Mouse (Mus musculus) neural tube, embryonic 11.5 days (tissue): ENCODE data around the gene Arhgef10l. TPM values are rescaled to one million over a fixed set of nuclear protein-coding genes. Genes with fewer than 3 reads are reported as not detected.
A peak's percentile ranks its signal among the peaks of the same experiment; 100 is the strongest.

Experiments
- ATAC-seq: fragments of 200-750 bp; cut with Nextera tagmentation; 2 replicates; pipeline ENCODE4 v1.8.0; 2017; ENCODE audit warnings: moderate number of reproducible peaks, mild to moderate bottlenecking, moderate TSS enrichment, moderate library complexity; ENCODE audit not compliant: insufficient read depth, low FRiP score, low TSS enrichment
- DNase-seq: peaks from one replicate; pipeline ENCODE4 v3.0.0-alpha.2; 2015; ENCODE audit warnings: low spot score
- H3K27ac ChIP-seq: fragments of 300-500 bp; sonication (generic); 2 replicates; pipeline ENCODE4 v1.5.1; 2014; ENCODE audit warnings: low read depth, mild to moderate bottlenecking, low read length
- H3K27me3 ChIP-seq: fragments of 300-500 bp; sonication (generic); 2 replicates; pipeline ENCODE4 v1.6.1; 2014; ENCODE audit warnings: mild to moderate bottlenecking, low read length, mixed read lengths; ENCODE audit not compliant: control insufficient read depth, insufficient read depth
- H3K36me3 ChIP-seq: fragments of 300-500 bp; sonication (generic); 2 replicates; pipeline ENCODE4 v1.6.1; 2014; ENCODE audit warnings: mild to moderate bottlenecking, low read length, moderate library complexity, mixed read lengths; ENCODE audit not compliant: control insufficient read depth, insufficient read depth
- H3K4me1 ChIP-seq: fragments of 300-500 bp; sonication (generic); 2 replicates; pipeline ENCODE4 v1.6.1; 2014; ENCODE audit warnings: low read length, mixed read lengths; ENCODE audit not compliant: control insufficient read depth, insufficient read depth
- H3K4me2 ChIP-seq: fragments of 300-500 bp; sonication (generic); 2 replicates; pipeline ENCODE4 v1.6.1; 2014; ENCODE audit warnings: low read depth, mild to moderate bottlenecking, moderate library complexity
- H3K4me3 ChIP-seq: fragments of 300-500 bp; sonication (generic); 2 replicates; pipeline ENCODE4 v1.5.1; 2014; ENCODE audit warnings: low read depth, low read length
- H3K9ac ChIP-seq: fragments of 300-500 bp; sonication (generic); 2 replicates; pipeline ENCODE4 v1.6.1; 2014; ENCODE audit warnings: mild to moderate bottlenecking, low read length
- H3K9me3 ChIP-seq: fragments of 300-500 bp; sonication (generic); 2 replicates; pipeline ENCODE4 v1.6.1; 2016; ENCODE audit warnings: low read length; ENCODE audit not compliant: control insufficient read depth
- WGBS: fragments of 180-500 bp; shearing (Covaris S2); extraction: QIAGEN DNeasy Blood & Tissue Kit; methylation state at CpG from one replicate; pipeline ENCODE4 v1.1.7; 2014; 5-methylcytosine and 5-hydroxymethylcytosine counted together
- polyA plus RNA-seq: library from polyadenylated mRNA; unstranded; fragments of >200 nt; fragmentation: Nextera tagmentation; extraction: Ambion mirVana; gene quantifications from 2 replicates; pipeline ENCODE4 v1.2.1, GENCODE M21; 2014

Arhgef10l gene
- polyA plus RNA-seq, 1 experiment from 2014 or later: 25.3 TPM

GRCm38 (mm10) chr4:140636312-140636996 is 29.4 kb downstream of the Arhgef10l start:
- 60% methylated on average over 5 of the region's 5 CpGs for WGBS
- H3K9ac ChIP-seq: no peak overlapping the region
- peaks cover 6% of the 10 kb centered on the region; the same call in 1 of the 2 replicates for H3K4me1 ChIP-seq
- ATAC-seq (no peak; the same call in 1 of the 2 replicates), DNase-seq (no peak)
- H3K36me3 ChIP-seq: no peaks in the 10 kb centered on the region
- H3K4me2 ChIP-seq: no peak overlapping the region
- no peaks in the 10 kb centered on the region for H3K27me3 ChIP-seq
- H3K9me3 ChIP-seq: no peaks in the 10 kb centered on the region
- no peak overlapping the region for H3K27ac ChIP-seq
- no peak overlapping the region for H3K4me3 ChIP-seq

GRCm38 (mm10) chr4:140634861-140635388 is 30.9 kb downstream of the Arhgef10l start:
- Histone ChIP-seq H3K27me3 (no peaks in the 10 kb centered on the region), H3K4me3 (no peak overlapping the region), H3K9me3 (no peaks in the 10 kb centered on the region), H3K9ac (no peak overlapping the region; the same call in 1 of the 2 replicates), H3K4me2 (no peak overlapping the region), H3K36me3 (no peaks in the 10 kb centered on the region), H3K4me1 (peaks cover 14% of the 10 kb centered on the region; the same call in 1 of the 2 replicates), H3K27ac (peak overlapping the region; percentile 44; the same call in 1 of the 2 replicates)
- 86% methylated on average over 10 of the region's 10 CpGs for WGBS
- no peak for ATAC-seq
- no peak for DNase-seq

- H3K9me3 ChIP-seq: no peaks in the 10 kb centered on the region
- ATAC-seq (no peak), DNase-seq (no peak)
- no peaks in the 10 kb centered on the region for H3K36me3 ChIP-seq
- H3K27ac ChIP-seq: no peak overlapping the region
- H3K4me2 ChIP-seq: no peak overlapping the region
- H3K27me3 ChIP-seq: no peaks in the 10 kb centered on the region
- H3K4me3 ChIP-seq: no peak overlapping the region
- H3K9ac ChIP-seq: no peak overlapping the region
- peaks cover 21% of the 10 kb centered on the region for H3K4me1 ChIP-seq
- WGBS: 87% methylated on average over 6 of the region's 6 CpGs
Observed at GRCm38 (mm10) chr4:140631276-140631849, 34.4 kb downstream of the Arhgef10l start.

GRCm38 (mm10) chr4:140630651-140631241 is 35.1 kb downstream of the Arhgef10l start:
- no peak overlapping the region for H3K4me2 ChIP-seq
- no peaks in the 10 kb centered on the region for H3K36me3 ChIP-seq
- no peak overlapping the region for H3K4me3 ChIP-seq
- no peaks in the 10 kb centered on the region for H3K27me3 ChIP-seq
- peaks cover 27% of the 10 kb centered on the region for H3K4me1 ChIP-seq
- ATAC-seq (no peak), DNase-seq (no peak)
- H3K27ac ChIP-seq: no peak overlapping the region
- 45% methylated on average over 15 of the region's 15 CpGs for WGBS
- no peaks in the 10 kb centered on the region for H3K9me3 ChIP-seq
- no peak overlapping the region; the same call in 1 of the 2 replicates for H3K9ac ChIP-seq

- Histone ChIP-seq H3K27me3 (no peaks in the 10 kb centered on the region), H3K4me2 (no peak overlapping the region), H3K9ac (no peak overlapping the region), H3K4me1 (peaks cover 33% of the 10 kb centered on the region), H3K9me3 (no peaks in the 10 kb centered on the region), H3K36me3 (no peaks in the 10 kb centered on the region), H3K27ac (no peak overlapping the region), H3K4me3 (no peak overlapping the region)
- WGBS: 48% methylated on average over 6 of the region's 6 CpGs
- no peak for DNase-seq
- ATAC-seq: no peak
Observed at GRCm38 (mm10) chr4:140630136-140630535, 35.7 kb downstream of the Arhgef10l start.

- no peaks in the 10 kb centered on the region for H3K27me3 ChIP-seq
- no peak for ATAC-seq
- H3K4me3 ChIP-seq: no peak overlapping the region
- no peaks in the 10 kb centered on the region for H3K36me3 ChIP-seq
- peaks cover 40% of the 10 kb centered on the region for H3K4me1 ChIP-seq
- 72% methylated on average over 4 of the region's 4 CpGs for WGBS
- H3K4me2 ChIP-seq: no peak overlapping the region
- peak overlapping the region; percentile 23; the same call in 1 of the 2 replicates for H3K27ac ChIP-seq
- H3K9me3 ChIP-seq: no peaks in the 10 kb centered on the region
- no peak for DNase-seq
- H3K9ac ChIP-seq: no peak overlapping the region
Observed at GRCm38 (mm10) chr4:140628971-140629370, 36.8 kb downstream of the Arhgef10l start.

- no peak for ATAC-seq
- Histone ChIP-seq H3K4me2 (no peak overlapping the region), H3K27ac (peak overlapping the region; percentile 53; the same call in 1 of the 2 replicates), H3K4me1 (peaks cover 44% of the 10 kb centered on the region), H3K36me3 (no peaks in the 10 kb centered on the region), H3K4me3 (no peak overlapping the region), H3K9me3 (no peaks in the 10 kb centered on the region), H3K9ac (no peak overlapping the region), H3K27me3 (no peaks in the 10 kb centered on the region)
- DNase-seq: no peak
- 56% methylated on average over 11 of the region's 11 CpGs for WGBS
Observed at GRCm38 (mm10) chr4:140628412-140628943, 37.3 kb downstream of the Arhgef10l start.

GRCm38 (mm10) chr4:140625651-140626525 is 39.9 kb downstream of the Arhgef10l start:
- Histone ChIP-seq H3K9me3 (no peaks in the 10 kb centered on the region), H3K27ac (peak overlapping the region; percentile 94), H3K4me3 (no peak overlapping the region), H3K4me2 (no peak overlapping the region), H3K27me3 (no peaks in the 10 kb centered on the region), H3K4me1 (peaks cover 49% of the 10 kb centered on the region), H3K36me3 (no peaks in the 10 kb centered on the region), H3K9ac (no peak overlapping the region; the same call in 1 of the 2 replicates)
- no peak for ATAC-seq
- WGBS: 76% methylated on average over 12 of the region's 12 CpGs
- DNase-seq: no peak
